Mouse (Mus musculus) hindbrain, embryonic 11.5 days (tissue): ENCODE measurements around the gene Pawr. TPM values are rescaled to one million over a fixed set of nuclear protein-coding genes. Genes with fewer than 3 reads are reported as not detected.

Source experiments
- ATAC-seq: fragments of 200-750 bp; cut with Nextera tagmentation; 2 replicates; pipeline ENCODE4 v1.8.0; 2017; ENCODE audit warnings: mild to moderate bottlenecking, moderate TSS enrichment, moderate library complexity; ENCODE audit not compliant: low FRiP score
- DNase-seq: peaks from one replicate; pipeline ENCODE4 v3.0.0-alpha.2; 2015; ENCODE audit warnings: low spot score
- H3K27ac ChIP-seq: fragments of 300-500 bp; sonication (generic); 2 replicates; pipeline ENCODE4 v1.5.1; 2014; ENCODE audit warnings: mild to moderate bottlenecking, low read depth, low read length
- H3K27me3 ChIP-seq: fragments of 300-500 bp; sonication (generic); 2 replicates; pipeline ENCODE4 v1.6.1; 2014; ENCODE audit warnings: mild to moderate bottlenecking, low read length, moderate library complexity, mixed read lengths; ENCODE audit not compliant: control insufficient read depth, insufficient read depth
- H3K36me3 ChIP-seq: fragments of 300-500 bp; sonication (generic); 2 replicates; pipeline ENCODE4 v1.6.1; 2014; ENCODE audit warnings: mild to moderate bottlenecking, low read length, moderate library complexity, mixed read lengths; ENCODE audit not compliant: control insufficient read depth, insufficient read depth
- H3K4me1 ChIP-seq: fragments of 300-500 bp; sonication (generic); replicated peaks from 2 replicates; pipeline ENCODE4 v1.6.1; 2014; ENCODE audit warnings: low read length, mixed read lengths; ENCODE audit not compliant: control insufficient read depth, insufficient read depth
- H3K4me2 ChIP-seq: fragments of 300-500 bp; sonication (generic); replicated peaks from 2 replicates; pipeline ENCODE4 v1.6.1; 2014; ENCODE audit warnings: mild to moderate bottlenecking, low read depth, low read length
- H3K4me3 ChIP-seq: fragments of 300-500 bp; sonication (generic); 2 replicates; pipeline ENCODE4 v1.5.1; 2014; ENCODE audit warnings: low read depth, low read length
- H3K9ac ChIP-seq: fragments of 300-500 bp; sonication (generic); 2 replicates; pipeline ENCODE4 v1.6.1; 2014; ENCODE audit warnings: low read depth, low read length
- H3K9me3 ChIP-seq: fragments of 300-500 bp; sonication (generic); 2 replicates; pipeline ENCODE4 v1.6.1; 2016; ENCODE audit warnings: low read length; ENCODE audit not compliant: control insufficient read depth
- WGBS: fragments of 180-500 bp; shearing (Covaris S2); extraction: QIAGEN DNeasy Blood & Tissue Kit; methylation state at CpG from one replicate; pipeline ENCODE4 v1.1.7; 2014; 5-methylcytosine and 5-hydroxymethylcytosine counted together
- polyA plus RNA-seq: library from polyadenylated mRNA; unstranded; fragments of >200 nt; fragmentation: Nextera tagmentation; extraction: Ambion mirVana; gene quantifications from 2 replicates; pipeline ENCODE4 v1.2.1, GENCODE M21; 2014

Pawr gene
- polyA plus RNA-seq, 1 experiment from 2014 or later = 13.0 TPM

- ATAC-seq (no peak), DNase-seq (no peak)
- Histone ChIP-seq H3K27me3 (no peaks in the 10 kb centered on the region), H3K4me3 (no peak overlapping the region), H3K27ac (no peak overlapping the region), H3K4me2 (no peak overlapping the region), H3K36me3 (no peaks in the 10 kb centered on the region), H3K9me3 (no peaks in the 10 kb centered on the region), H3K9ac (no peak overlapping the region), H3K4me1 (no peaks in the 10 kb centered on the region)
- 88% methylated on average over 12 of the region's 12 CpGs for WGBS
Measured at GRCm38 (mm10) chr10:108291688-108292471, 40.0 kb upstream of the Pawr start.

GRCm38 (mm10) chr10:108292651-108293050 is 39.3 kb upstream of the Pawr start:
- Histone ChIP-seq H3K27me3 (no peaks in the 10 kb centered on the region), H3K27ac (no peak overlapping the region), H3K9ac (no peak overlapping the region), H3K4me2 (no peak overlapping the region), H3K4me1 (no peaks in the 10 kb centered on the region), H3K4me3 (no peak overlapping the region), H3K36me3 (no peaks in the 10 kb centered on the region), H3K9me3 (no peaks in the 10 kb centered on the region)
- 91% methylated on average over 4 of the region's 4 CpGs for WGBS
- DNase-seq (no peak), ATAC-seq (no peak)

DNA sequence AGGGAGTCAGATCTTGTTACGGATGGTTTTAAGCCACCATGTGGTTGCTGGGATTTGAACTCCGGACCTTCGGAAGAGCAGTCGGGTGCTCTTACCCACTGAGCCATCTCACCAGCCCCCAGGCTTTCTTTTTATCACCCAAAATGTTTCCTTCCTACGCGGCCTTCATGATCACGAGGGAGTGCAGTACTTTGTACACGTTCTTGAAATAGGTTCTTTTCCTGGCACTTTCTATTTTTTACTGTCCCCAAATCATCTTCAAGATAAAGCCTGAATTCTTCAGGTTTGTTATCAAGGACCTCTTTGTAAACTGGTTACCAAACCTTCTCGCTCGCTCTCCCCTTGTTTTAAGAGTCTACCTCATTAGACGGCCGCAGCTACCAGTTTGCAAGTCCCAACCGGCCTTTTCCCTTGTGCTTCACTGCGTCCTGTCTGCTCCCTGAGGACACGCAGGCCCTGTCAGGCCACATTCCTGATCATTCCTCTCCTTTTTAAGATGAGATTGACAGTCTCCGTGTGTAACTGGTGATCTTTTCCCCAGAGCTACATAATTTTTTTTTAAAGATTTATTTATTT is 38.2 kb upstream of the Pawr start:
- H3K27me3 ChIP-seq = no peaks in the 10 kb centered on the region
- H3K9ac ChIP-seq = no peak overlapping the region
- H3K9me3 ChIP-seq = no peaks in the 10 kb centered on the region
- DNase-seq = no peak
- no peak overlapping the region for H3K27ac ChIP-seq
- H3K4me3 ChIP-seq = no peak overlapping the region
- ATAC-seq = no peak
- H3K4me2 ChIP-seq = no peak overlapping the region
- no peaks in the 10 kb centered on the region for H3K4me1 ChIP-seq
- 90% methylated on average over 16 of the region's 16 CpGs for WGBS
- no peaks in the 10 kb centered on the region for H3K36me3 ChIP-seq

DNA sequence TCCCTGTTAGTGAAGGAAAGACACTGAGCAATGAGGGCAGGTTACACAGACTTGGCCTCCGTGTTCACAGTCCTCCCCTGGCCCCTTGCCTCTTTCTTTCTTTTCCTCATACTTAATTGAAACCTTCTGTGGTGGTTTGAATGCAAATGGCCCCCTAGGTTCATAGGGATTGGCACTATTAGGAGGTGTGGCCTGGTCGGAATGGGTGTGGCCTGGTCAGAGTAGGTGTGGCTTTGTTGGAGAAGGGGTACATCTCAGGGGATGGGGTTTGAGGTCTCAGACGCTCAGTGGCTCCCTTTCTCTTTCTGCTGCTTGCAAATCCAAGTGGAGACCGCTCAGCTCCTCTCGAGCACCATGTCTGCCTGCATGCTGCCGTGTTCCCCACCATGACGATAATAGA is 37.2 kb upstream of the Pawr start:
- ATAC-seq = no peak
- H3K4me3 ChIP-seq = no peak overlapping the region
- DNase-seq = no peak
- H3K4me2 ChIP-seq = no peak overlapping the region
- no peak overlapping the region for H3K27ac ChIP-seq
- no peaks in the 10 kb centered on the region for H3K27me3 ChIP-seq
- no peaks in the 10 kb centered on the region for H3K36me3 ChIP-seq
- whole genome bisulfite sequencing = 83% methylated on average over 7 of the region's 7 CpGs
- H3K4me1 ChIP-seq = no peaks in the 10 kb centered on the region
- H3K9ac ChIP-seq = no peak overlapping the region
- no peaks in the 10 kb centered on the region for H3K9me3 ChIP-seq

DNA sequence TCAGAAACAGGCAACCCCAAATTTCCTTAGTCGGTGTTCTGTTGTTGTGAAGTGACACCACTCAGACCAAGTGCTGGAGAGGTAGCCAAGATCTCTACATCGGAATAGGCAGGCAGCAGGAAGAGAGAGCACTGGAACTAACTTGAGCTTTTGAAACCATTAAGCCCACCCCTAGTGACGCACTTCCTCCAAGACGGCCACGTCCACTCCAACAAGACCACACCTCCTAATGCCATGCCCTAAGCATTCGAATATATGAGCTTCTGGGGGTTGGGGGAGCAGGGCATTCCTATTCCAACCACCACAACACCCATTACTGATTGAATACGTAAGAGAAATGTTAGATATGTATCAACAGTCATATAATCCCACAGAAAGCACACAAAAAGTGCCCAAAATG is 35.5 kb upstream of the Pawr start:
- ATAC-seq (no peak), DNase-seq (no peak)
- Histone ChIP-seq H3K27ac (no peak overlapping the region), H3K4me3 (no peak overlapping the region), H3K9ac (no peak overlapping the region), H3K9me3 (no peaks in the 10 kb centered on the region), H3K4me2 (no peak overlapping the region), H3K27me3 (no peaks in the 10 kb centered on the region), H3K4me1 (no peaks in the 10 kb centered on the region), H3K36me3 (no peaks in the 10 kb centered on the region)
- 83% methylated on average over 7 of the region's 7 CpGs for WGBS

GRCm38 (mm10) chr10:108298261-108298660 is 33.7 kb upstream of the Pawr start:
- ATAC-seq = no peak
- WGBS = 94% methylated on average over 13 of the region's 13 CpGs

GRCm38 (mm10) chr10:108298841-108299545 is 32.9 kb upstream of the Pawr start:
- H3K36me3 ChIP-seq = no peaks in the 10 kb centered on the region
- H3K27me3 ChIP-seq = no peaks in the 10 kb centered on the region
- H3K9ac ChIP-seq = no peak overlapping the region
- WGBS = 84% methylated on average over 16 of the region's 17 CpGs
- H3K27ac ChIP-seq = no peak overlapping the region
- H3K4me3 ChIP-seq = no peak overlapping the region
- ATAC-seq (no peak), DNase-seq (no peak)
- H3K4me1 ChIP-seq = no peaks in the 10 kb centered on the region
- no peaks in the 10 kb centered on the region for H3K9me3 ChIP-seq
- H3K4me2 ChIP-seq = no peak overlapping the region

More at GRCm38 (mm10) chr10:108298261-108298660, 33.7 kb upstream of the Pawr start:
- DNase-seq = no peak
- Histone ChIP-seq H3K27me3 (no peaks in the 10 kb centered on the region), H3K9ac (no peak overlapping the region), H3K9me3 (no peaks in the 10 kb centered on the region), H3K4me2 (no peak overlapping the region), H3K36me3 (no peaks in the 10 kb centered on the region), H3K27ac (no peak overlapping the region), H3K4me3 (no peak overlapping the region), H3K4me1 (no peaks in the 10 kb centered on the region)

DNA sequence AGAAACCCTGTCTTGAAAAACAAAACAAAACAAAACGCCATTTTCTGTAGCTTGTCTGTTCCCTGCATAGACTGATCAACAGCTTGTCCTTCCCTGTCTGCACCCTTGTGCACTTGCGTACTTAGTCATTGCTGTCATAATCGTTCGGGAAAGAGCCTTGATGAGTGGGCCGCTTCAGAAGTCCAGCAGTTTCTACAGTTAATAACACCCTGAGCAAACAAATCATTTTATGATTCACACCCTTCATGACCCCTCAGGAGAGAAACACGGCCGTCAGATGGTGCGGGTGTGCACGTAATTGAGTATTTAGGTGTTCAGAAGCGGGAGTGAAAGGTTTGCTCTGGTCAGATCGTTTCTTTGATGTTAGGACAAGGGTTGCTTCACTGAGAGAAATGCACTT is 32.1 kb upstream of the Pawr start:
- no peak overlapping the region for H3K9ac ChIP-seq
- DNase-seq (no peak), ATAC-seq (no peak)
- no peak overlapping the region for H3K4me2 ChIP-seq
- H3K27me3 ChIP-seq = no peaks in the 10 kb centered on the region
- H3K36me3 ChIP-seq = no peaks in the 10 kb centered on the region
- no peaks in the 10 kb centered on the region for H3K4me1 ChIP-seq
- no peak overlapping the region for H3K27ac ChIP-seq
- no peaks in the 10 kb centered on the region for H3K9me3 ChIP-seq
- no peak overlapping the region for H3K4me3 ChIP-seq
- 82% methylated on average over 11 of the region's 11 CpGs for WGBS
